Mouse (Mus musculus) ES-Bruce4 (cell line): Measurements from ENCODE around the gene Spred1. TPM values are rescaled to one million over a fixed set of nuclear protein-coding genes. Genes with fewer than 3 reads are reported as not detected.
A peak's percentile ranks its signal among the peaks of the same experiment; 100 is the strongest.

ENCODE experiments used
- H3K27ac ChIP-seq: 2 replicates; pipeline ENCODE4 v1.5.1; 2012; ENCODE audit warnings: low read length, inconsistent platforms; ENCODE audit not compliant: insufficient read depth
- H3K27me3 ChIP-seq: 2 replicates; pipeline ENCODE4 v1.6.1; 2012; ENCODE audit warnings: mild to moderate bottlenecking, low read length, inconsistent platforms; ENCODE audit not compliant: control insufficient read depth, poor library complexity, insufficient read depth, severe bottlenecking
- H3K36me3 ChIP-seq: 2 replicates; pipeline ENCODE4 v1.6.1; 2012; ENCODE audit warnings: inconsistent platforms, mild to moderate bottlenecking, low read length, moderate library complexity; ENCODE audit not compliant: control insufficient read depth, poor library complexity, insufficient read depth, severe bottlenecking
- H3K4me1 ChIP-seq: one replicate; pipeline ENCODE4 v1.8.1; 2011; ENCODE audit warnings: low read length; ENCODE audit not compliant: control insufficient read depth, insufficient read depth
- H3K4me3 ChIP-seq: 2 replicates; pipeline ENCODE4 v1.5.1; 2011; ENCODE audit warnings: low read depth, mild to moderate bottlenecking, low read length
- H3K9ac ChIP-seq: 2 replicates; pipeline ENCODE4 v1.6.1; 2012; ENCODE audit warnings: low read depth, mild to moderate bottlenecking, inconsistent platforms; ENCODE audit not compliant: poor library complexity, severe bottlenecking
- H3K9me3 ChIP-seq: replicated peaks from 2 replicates; pipeline ENCODE4 v1.6.1; 2012; ENCODE audit warnings: mild to moderate bottlenecking, low read length, inconsistent platforms; ENCODE audit not compliant: control insufficient read depth, poor library complexity, insufficient read depth, severe bottlenecking
- CTCF ChIP-seq: IDR thresholded peaks from one replicate; pipeline ENCODE4 v1.8.1; 2011; ENCODE audit warnings: low read depth, low read length
- EP300 ChIP-seq: IDR thresholded peaks from 2 replicates; pipeline ENCODE4 v1.6.1; 2011; ENCODE audit warnings: low read depth, low read length; ENCODE audit not compliant: insufficient read depth
- POLR2A ChIP-seq: IDR thresholded peaks from one replicate; pipeline ENCODE4 v1.8.1; 2011; ENCODE audit warnings: low read length; ENCODE audit not compliant: insufficient read depth
- polyA plus RNA-seq: library from polyadenylated mRNA; stranded (reverse); fragments of >200 nt; gene quantifications from 2 replicates; pipeline ENCODE4 v1.2.4, GENCODE M21; 2011; ENCODE audit warnings: low read depth; ENCODE audit not compliant: missing spikeins, insufficient read depth, insufficient read length

The Spred1 gene
- polyA plus RNA-seq, 1 experiment, result 43.1 TPM

DNA sequence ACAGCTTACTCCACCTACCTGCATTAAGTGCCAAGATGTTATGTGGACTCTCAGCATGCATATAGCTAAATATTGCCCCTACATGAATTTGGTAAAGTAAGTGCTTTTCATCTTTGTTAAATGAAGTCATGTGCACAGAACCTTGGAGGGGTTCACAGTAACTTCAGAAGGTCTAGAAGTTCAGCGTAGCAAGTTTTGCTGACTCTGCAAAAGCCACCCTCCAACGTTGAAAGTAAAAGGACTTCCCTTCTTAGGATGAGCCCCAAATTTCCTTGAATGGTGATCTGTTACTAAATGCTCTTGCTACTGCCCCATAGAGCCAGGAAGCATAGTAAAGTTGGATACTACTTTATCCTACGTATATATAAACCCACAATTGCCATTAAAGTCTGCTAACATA, 25.4 kb downstream of the Spred1 start:
- Histone ChIP-seq H3K4me3 (no peak overlapping the region), H3K9me3 (no peaks in the 10 kb centered on the region), H3K4me1 (no peaks in the 10 kb centered on the region), H3K36me3 (no peaks in the 10 kb centered on the region; the same call in 1 of the 2 replicates), H3K27me3 (no peaks in the 10 kb centered on the region), H3K9ac (no peak overlapping the region), H3K27ac (no peak overlapping the region)
- TF ChIP-seq CTCF (no peak), POLR2A (no peak), EP300 (no peak)

DNA sequence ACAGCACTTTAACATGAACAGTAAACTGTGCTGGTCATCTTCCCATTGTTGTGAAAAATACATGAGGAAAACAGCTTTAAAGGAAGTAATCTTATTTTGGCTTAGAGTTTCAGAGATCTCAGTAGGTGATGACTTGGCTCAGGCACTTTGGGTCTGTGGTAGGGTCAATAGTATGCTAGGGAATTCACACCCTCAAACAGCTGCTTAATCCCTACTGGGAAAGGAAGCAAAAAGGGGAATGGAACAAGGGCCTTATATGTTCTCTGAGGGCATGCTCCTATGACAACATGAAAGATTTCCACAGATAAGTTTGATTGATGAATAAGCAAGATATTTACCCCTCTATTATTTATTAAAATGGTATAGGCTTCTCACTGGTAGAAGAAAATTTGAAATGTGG, 31.0 kb downstream of the Spred1 start:
- Histone ChIP-seq H3K36me3 (peaks cover 7% of the 10 kb centered on the region), H3K27me3 (no peaks in the 10 kb centered on the region), H3K4me3 (no peak overlapping the region), H3K9me3 (no peaks in the 10 kb centered on the region), H3K9ac (no peak overlapping the region), H3K27ac (no peak overlapping the region), H3K4me1 (no peaks in the 10 kb centered on the region)
- TF ChIP-seq CTCF (no peak), EP300 (no peak), POLR2A (no peak)

DNA sequence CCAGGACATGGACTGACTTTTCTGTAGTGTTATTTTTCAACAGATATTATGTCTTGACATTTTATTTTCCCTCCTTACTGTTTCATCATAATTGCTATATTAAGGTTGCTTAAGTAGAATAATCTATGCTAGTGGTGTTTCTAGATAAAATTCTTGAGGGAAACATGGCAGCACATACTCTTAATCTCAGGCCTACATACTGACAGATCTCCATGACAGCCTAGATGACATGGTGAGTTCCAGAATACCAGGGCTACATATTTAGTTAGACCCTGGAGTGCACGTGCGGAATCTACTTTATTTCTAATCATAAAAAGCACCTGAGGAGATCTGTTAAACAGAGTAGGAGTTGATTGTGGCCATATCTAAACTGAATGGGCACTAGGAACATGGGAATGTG, 47.2 kb downstream of the Spred1 start:
- H3K4me1 ChIP-seq, result no peaks in the 10 kb centered on the region

DNA sequence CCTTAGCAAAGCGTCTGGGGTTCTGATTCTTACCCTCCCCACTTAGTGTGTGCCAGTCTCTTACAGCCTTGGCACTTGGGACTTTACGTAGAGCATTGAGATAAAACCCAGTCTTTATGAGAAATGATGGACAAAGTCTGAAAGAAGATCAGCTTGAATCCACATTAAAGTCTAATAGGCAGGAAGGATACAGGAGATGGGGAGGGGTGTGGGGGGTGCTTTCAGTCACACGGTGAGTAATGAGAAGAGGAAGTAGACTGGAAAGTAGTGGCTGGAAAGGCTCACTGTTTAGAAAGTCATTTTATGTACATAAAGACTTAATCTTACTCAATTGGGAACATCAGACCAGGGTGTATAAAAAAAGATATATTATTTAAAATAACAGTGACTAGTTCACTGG, 47.9 kb downstream of the Spred1 start:
- Histone ChIP-seq H3K4me1 (no peaks in the 10 kb centered on the region), H3K4me3 (no peak overlapping the region), H3K27ac (no peak overlapping the region), H3K27me3 (no peaks in the 10 kb centered on the region), H3K9me3 (no peaks in the 10 kb centered on the region), H3K36me3 (peaks cover 20% of the 10 kb centered on the region), H3K9ac (no peak overlapping the region)
- TF ChIP-seq CTCF (no peak), EP300 (no peak), POLR2A (no peak)

More for the DNA sequence above, 47.2 kb downstream of the Spred1 start:
- Histone ChIP-seq H3K9ac (no peak overlapping the region), H3K9me3 (no peaks in the 10 kb centered on the region), H3K36me3 (peaks cover 20% of the 10 kb centered on the region), H3K27ac (no peak overlapping the region), H3K27me3 (no peaks in the 10 kb centered on the region), H3K4me3 (no peak overlapping the region)
- TF ChIP-seq POLR2A (no peak), EP300 (no peak), CTCF (no peak)

DNA sequence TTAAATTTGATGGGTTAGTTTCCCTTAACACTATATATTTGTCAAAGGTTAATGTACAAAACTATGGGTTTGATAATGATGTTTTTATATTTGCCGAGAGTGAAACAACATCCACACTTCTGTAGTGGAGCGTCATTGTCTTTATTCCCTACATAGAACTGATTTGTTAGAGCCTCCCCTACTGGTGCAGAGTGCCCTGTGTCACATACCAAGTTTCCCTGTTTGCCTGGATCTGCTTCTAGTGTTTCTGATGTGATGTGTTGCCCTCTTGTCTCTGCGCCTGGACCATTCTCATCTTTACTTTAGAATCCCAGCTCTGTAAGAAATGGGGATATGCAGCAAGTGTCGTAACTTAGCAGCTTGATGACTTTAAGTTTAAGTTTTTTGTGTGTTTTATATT, 51.8 kb downstream of the Spred1 start:
- Histone ChIP-seq H3K4me3 (no peak overlapping the region), H3K27ac (no peak overlapping the region), H3K27me3 (no peaks in the 10 kb centered on the region), H3K36me3 (peaks cover 23% of the 10 kb centered on the region), H3K9ac (no peak overlapping the region), H3K9me3 (no peaks in the 10 kb centered on the region), H3K4me1 (no peaks in the 10 kb centered on the region)
- TF ChIP-seq POLR2A, result no peak
- no peak for TF ChIP-seq EP300
- TF ChIP-seq CTCF, result no peak

DNA sequence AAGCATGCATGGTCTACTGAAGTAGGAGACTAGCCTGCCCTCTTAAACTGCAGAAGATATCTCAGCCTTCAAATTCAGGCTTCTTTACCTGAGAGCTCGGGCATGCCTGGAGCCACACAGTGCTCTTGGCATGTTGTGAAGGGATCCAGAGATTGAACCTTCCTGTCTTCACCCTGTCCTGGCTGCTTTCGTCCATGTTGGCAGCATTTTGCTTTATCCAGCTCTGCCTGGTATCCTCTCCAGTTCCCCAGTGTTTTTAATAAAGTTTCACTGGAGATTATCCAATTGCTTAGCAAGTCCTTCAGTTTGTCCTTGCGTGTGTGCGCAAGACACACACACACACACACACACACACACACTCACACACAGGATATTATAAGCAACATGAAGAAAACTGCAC, 54.9 kb downstream of the Spred1 start:
- Histone ChIP-seq H3K9ac (no peak overlapping the region), H3K27me3 (no peaks in the 10 kb centered on the region), H3K4me1 (no peaks in the 10 kb centered on the region), H3K27ac (0 out of 2 replicates have a peak overlapping the region, but pooled peaks have one; percentile 46), H3K36me3 (peaks cover 21% of the 10 kb centered on the region), H3K9me3 (no peaks in the 10 kb centered on the region), H3K4me3 (no peak overlapping the region)
- TF ChIP-seq CTCF, result no peak
- TF ChIP-seq POLR2A, result no peak

DNA sequence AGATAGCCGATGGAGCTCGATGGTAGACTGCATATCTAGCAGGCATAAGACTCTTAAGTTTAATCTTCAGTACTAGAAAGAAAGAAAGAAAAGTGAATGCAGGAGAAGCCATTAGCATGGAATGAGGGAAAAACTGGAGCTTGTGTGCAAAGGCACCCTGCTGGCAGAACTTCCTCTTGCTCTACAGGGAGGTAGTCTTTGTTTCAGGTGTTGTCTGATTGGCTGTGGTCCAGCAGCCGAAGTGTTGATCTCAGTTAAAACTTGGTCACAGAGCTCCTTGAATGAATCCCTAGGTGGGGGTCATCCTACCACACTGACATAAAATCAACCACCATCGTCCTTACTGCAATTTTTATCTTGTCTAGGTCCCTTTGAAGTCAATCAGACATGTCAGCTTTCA, 55.8 kb downstream of the Spred1 start:
- Histone ChIP-seq H3K27ac (no peak overlapping the region; the same call in 1 of the 2 replicates), H3K4me3 (no peak overlapping the region), H3K27me3 (no peaks in the 10 kb centered on the region), H3K4me1 (no peaks in the 10 kb centered on the region), H3K36me3 (peaks cover 20% of the 10 kb centered on the region), H3K9me3 (no peaks in the 10 kb centered on the region), H3K9ac (no peak overlapping the region)
- TF ChIP-seq CTCF, result no peak
- TF ChIP-seq POLR2A, result no peak
- no peak for TF ChIP-seq EP300
